Mouse (Mus musculus) ES-Bruce4 (cell line): ENCODE data around the gene 1700088E04Rik.

Experiments used
- CTCF ChIP-seq: IDR thresholded peaks from one replicate; pipeline ENCODE4 v1.8.1; 2011; ENCODE audit warnings: low read depth, low read length
- EP300 ChIP-seq: IDR thresholded peaks from 2 replicates; pipeline ENCODE4 v1.6.1; 2011; ENCODE audit warnings: low read depth, low read length; ENCODE audit not compliant: insufficient read depth
- POLR2A ChIP-seq: IDR thresholded peaks from one replicate; pipeline ENCODE4 v1.8.1; 2011; ENCODE audit warnings: low read length; ENCODE audit not compliant: insufficient read depth

- TF ChIP-seq CTCF (no peak), POLR2A (no peak), EP300 (no peak)
Observed at GRCm38 (mm10) chr15:79131442-79131841, 9.6 kb downstream of the 1700088E04Rik start.
